Mouse (Mus musculus): ENCODE data around the gene Nek11.

Gene Nek11

DNA sequence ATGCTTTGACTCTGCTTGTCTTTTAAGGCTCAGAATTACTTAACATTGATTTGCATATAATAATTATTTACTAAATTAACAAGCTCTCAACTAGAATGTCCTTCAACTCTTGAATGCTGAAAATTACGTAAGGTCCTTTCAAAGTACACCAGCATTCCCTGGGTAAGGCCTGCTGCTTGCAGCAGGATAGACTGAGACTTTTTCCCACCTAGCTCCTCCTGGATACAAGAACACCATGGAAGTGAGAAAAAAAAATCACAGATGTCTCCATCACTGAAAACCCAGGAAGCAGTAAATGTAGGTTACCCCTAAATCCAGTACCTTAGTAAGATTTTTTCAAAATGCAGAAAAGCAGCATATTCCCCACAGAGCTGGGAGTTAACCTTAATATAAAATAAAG, 82.6 kb downstream of the Nek11 start:
- DNase-seq, result no peak

GRCm38 (mm10) chr9:105309553-105310281, 85.6 kb downstream of the Nek11 start:
- no peak for DNase-seq

GRCm38 (mm10) chr9:105306042-105306441, 89.3 kb downstream of the Nek11 start:
- no peak for DNase-seq

DNA sequence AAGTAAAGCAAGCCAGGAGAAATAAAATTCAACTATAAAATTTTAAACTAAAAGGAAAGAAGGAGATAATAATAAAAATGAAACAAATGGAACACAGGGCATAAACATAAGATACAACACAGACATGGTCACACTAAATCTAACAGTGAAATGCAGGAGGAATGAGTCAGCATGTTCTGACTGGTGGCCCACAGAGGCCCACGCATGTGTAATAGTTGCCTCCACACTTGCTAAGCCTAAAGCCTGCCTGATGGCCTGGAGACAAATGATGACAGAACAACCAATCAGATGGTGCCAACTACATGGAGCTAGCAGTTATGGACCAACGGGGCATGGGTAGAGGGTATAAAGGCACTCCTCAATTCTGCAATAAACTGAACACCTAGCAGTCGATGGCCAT, 93.1 kb downstream of the Nek11 start:
- no peak for DNase-seq

- DNase-seq, result no peak
These were observed 93.9 kb downstream of the Nek11 start for GRCm38 (mm10) chr9:105301396-105301795.

GRCm38 (mm10) chr9:105300738-105301325, 94.5 kb downstream of the Nek11 start:
- DNase-seq, result no peak

DNA sequence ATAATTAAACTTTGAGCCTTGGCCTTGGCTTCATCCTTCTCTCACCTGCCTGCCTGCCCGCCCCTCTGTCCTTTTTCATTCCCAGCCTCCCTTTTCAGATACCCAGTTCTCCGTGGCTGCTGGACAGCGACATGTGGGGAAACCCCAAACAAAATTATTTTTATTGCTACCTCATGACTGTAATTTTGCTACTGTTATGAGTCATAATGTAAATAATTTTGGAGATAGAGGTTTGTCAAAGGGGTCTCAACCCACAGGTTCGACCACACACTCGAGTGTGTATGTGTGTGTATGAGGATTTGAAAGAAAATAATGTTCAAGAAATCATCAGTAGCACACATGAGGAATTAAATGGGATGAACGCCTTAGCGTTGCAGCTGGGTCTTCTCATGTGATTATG, 110.7 kb downstream of the Nek11 start:
- no peak for DNase-seq

DNA sequence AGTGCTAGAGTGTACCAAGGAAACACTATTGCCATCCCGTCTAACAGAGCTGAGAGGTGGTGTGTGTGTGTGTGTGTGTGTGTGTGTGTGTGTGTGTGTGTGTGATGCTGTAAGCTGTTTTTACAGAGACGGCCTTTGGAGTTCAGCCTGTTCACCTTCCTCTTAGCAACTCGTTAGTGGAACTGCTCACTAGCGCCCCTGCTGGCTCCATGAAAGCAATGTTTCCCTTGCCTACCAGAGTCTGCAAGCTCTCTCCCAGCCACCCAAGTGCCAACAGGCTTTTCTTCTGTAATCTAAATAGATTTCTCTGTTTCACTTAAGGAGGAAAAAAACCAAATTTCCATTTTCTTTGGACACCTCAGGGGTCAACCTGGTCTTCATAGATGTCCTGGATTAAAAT, 112.6 kb downstream of the Nek11 start:
- peak; percentile 3 for DNase-seq

DNA sequence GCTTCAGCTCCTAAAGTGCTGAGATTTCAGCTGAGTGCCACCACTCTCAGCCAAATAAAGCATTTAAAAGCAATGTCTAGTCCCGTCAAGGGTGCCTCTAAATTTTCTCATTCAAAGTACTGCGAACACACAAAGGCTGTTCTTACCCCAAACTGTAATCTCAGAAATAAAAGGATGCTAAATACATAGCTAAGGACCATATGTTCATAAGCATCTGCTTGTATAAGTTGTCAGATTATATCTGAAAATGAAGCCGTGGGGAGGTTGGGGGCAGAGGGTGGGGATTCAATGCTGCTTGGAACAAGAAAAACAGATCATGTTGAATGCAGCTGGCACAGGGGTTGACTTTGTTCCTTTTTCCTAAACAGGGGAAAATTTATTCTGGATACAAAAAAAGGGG, 120.4 kb downstream of the Nek11 start:
- no peak for DNase-seq

DNA sequence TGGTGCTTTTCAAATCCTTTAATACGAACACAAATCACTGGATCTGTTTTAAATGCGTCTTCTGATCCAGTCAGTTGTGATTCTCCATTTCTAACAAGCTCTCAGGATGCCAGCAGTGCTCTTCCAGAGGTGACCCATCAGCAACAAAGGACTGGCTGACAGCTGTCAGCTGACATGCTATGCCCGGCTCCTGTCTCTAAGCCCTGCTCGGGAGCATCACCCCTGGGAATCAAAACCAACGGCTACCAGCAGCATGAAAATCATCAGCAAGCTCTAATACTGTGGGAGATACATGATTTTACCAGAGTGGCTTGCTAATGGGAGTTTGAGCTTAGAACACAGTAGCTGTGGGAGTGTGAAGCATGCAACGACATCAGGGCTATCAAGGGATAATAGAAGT, 121.0 kb downstream of the Nek11 start:
- DNase-seq, result no peak

GRCm38 (mm10) chr9:105272241-105272640, 123.1 kb downstream of the Nek11 start:
- no peak for DNase-seq

GRCm38 (mm10) chr9:105263140-105263539, 132.2 kb downstream of the Nek11 start:
- DNase-seq, result no peak

- no peak for DNase-seq
These were observed 137.7 kb downstream of the Nek11 start for GRCm38 (mm10) chr9:105257668-105258067.

- DNase-seq, result no peak
These were observed 141.2 kb downstream of the Nek11 start for GRCm38 (mm10) chr9:105254076-105254475.

DNA sequence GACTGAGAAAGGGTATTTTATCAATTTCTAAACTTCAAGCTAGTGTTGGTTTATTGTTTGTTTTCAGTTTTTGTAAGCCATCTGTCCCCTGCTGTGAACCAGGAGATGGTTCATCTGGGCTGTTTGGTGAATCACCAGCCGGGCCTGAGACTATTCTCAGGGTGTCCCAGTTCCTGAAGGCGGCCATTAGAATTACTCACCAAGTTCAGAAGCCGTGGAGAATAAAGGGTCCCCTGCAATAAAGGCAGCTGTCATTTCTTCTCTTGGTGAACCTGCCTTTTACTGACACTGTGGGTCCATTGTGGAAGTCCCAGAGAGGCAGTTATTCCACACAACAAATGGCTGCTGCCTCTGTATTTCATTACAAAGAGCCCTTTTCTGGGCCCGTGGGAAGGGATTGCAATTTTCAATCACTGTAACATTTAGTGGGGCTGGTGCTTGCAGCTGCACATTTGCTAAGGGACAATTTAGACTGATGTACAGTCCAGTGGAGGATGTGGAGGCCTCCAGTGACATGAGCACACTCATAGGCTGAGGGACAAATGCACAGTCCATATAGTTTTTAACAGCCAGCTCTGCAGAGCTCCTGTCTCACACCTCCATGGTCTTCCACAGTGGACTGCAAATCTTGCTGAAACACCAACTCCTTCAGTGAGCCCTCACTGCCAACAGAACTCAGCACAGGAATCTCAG, 142.8 kb downstream of the Nek11 start:
- no peak for DNase-seq

DNA sequence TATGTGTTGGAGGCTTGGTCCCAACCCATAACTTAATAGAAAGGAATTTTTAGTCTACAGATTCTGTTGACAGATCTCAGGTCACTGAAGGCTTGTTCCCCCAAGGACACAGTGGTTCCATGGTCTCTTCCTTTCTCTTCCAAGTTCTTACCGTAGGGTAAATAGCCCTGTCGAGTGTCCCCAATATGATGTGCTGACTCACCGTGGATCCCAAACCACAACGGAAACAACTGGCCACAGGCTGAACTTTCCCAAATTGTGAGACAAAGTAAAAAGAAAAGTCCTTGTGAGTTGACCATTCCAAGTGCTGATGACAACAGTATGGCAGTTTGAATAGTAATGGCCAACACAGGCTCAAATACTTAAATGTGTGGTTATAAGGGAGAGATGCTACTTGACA, 144.1 kb downstream of the Nek11 start:
- no peak for DNase-seq

GRCm38 (mm10) chr9:105244024-105244423, 151.3 kb downstream of the Nek11 start:
- no peak for DNase-seq

GRCm38 (mm10) chr9:105214434-105214833, 180.9 kb downstream of the Nek11 start:
- DNase-seq, result no peak

DNA sequence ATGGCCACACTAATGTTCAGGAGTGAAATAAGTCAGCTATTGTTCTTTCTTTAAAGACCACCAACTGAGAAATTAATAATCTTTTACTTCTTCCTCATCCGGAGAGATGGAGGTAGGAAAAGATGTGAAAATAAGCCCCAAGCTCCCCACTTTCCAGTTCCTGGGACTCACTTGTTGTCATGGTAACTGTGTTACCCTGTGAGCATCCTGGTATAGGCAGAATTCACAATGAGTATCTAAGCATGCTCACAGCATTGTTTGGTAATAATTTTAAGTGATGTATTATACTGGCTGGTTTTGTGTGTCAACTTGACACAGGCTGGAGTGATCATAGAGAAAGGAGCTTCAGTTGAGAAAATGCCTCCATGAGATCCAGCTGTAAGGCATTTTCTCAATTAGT, 195.0 kb downstream of the Nek11 start:
- DNase-seq, result no peak

DNA sequence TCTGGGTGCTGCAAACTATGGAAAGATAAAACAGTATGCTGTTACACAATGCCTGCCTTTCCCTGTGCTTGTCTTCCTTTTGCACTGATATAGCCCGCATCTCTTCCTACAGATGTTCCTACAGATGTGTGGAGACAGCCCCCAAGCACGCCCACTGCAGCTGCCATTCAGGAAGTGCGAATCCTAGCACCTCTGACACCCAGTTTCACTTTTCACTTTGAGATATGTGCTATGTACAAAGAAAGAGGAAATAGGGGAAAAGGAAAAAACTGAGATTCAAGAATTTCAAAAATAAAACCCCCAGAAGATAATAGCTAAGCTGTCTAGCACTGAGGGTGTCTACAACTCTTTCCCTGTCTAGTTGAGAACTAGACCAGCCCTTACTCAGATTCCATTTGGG, 208.6 kb downstream of the Nek11 start:
- DNase-seq, result no peak

DNA sequence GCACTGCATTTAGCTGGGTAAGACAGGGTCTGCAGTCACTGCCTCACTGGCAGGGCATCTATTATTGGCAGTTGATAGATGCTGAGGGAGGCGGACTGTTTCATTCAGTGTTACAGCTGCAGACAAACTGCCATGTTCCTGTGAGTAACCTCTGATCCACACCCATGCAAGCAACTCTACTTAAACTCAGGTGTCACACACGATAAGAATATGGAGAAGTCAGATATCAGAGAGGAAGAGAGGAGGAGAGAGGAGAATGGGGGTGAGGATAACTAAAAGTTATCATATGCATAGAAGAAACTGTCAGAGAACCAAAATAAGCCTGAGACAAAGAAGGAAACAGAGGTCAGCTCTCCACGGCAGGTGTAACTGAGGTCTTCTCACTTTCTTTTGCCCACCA, 212.9 kb downstream of the Nek11 start:
- no peak for DNase-seq

DNA sequence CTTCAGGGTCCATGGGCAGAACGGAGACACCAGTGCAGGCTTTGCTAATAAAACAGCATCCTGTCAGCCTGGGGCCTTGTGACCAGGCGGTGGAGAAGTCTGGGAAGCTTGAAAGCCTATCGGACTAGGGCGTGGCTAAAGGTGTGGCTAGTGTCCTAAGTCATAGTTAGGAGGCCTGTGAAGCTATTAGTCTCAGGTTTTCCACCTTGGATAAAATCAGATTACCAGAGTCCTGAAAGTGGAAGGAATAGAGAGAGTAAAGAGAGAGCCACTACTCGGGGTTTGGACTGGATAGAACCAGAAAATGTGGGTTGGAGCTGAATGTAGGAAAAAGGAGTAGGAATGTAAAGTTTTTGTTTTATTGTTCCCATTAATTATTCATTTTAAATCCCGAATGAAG, 250.3 kb downstream of the Nek11 start, which contains the start of gene 1700080E11Rik:
TSS of gene 1700080E11Rik (minus strand) at position 101 of the 400 bp plus-strand sequence.
- DNase-seq, result no peak

DNA sequence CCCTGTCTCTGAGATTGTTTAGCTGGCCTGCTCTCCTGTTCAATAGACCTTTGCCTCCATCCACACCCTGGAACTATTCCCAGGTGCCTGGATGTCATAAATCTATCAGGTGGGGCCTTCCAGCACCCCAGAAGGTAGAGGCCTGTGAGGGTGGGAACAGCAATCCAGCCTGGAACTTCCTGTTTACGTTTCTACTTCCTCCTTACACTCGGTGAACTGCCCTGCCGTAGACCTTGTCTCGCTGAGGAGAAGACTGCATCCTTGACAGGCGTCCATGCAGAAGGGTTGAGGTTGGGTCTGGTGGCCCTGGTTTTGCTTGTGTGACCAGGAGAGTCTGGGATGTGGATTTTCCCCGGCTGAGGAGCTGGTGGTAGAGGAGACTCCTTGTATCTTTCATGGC, 256.1 kb downstream of the Nek11 start:
- DNase-seq, result no peak

- no peak for DNase-seq
These were observed 258.9 kb downstream of the Nek11 start for GRCm38 (mm10) chr9:105136404-105136803.
